28 mouse cellular contexts compared by ENCODE assay signal in genomic region chr14:99586029-99586428, GRCm38 (mm10).
DNase-seq lines count a peak whose midpoint lies in the region; ATAC-seq and TF ChIP-seq lines count a peak whose summit lies in the region.
"Had no signal": no experiment of that assay in that cellular context is flagged by ENCODE, and none has a peak within 500 bp of the region (broad histone marks: within the 10 kb centered on the region; RNA-seq: fewer than 3 reads in every experiment).

No protein-coding gene starts in this region.

- 49% methylated on average over 7 of the region's 7 CpGs for WGBS in liver, adult 2 months
- 67% methylated on average over 7 of the region's 7 CpGs for WGBS in intestine, embryonic 16.5 days
- WGBS in small intestine, adult 2 months: 30% methylated on average over 7 of the region's 7 CpGs
- 69% methylated on average over 7 of the region's 7 CpGs for WGBS in stomach, postnatal 0 days

- H3K79me2 ChIP-seq in liver, adult 2 months (ENCODE audit: control insufficient read depth, insufficient read depth, low read length): no peaks in the 10 kb centered on the region

- peaks cover 18% of the 10 kb centered on the region; the same call in 1 of the 2 replicates for H3K27me3 ChIP-seq in liver, adult 2 months (ENCODE audit: control insufficient read depth, insufficient read depth, low read length)
- no peaks in the 10 kb centered on the region for H3K27me3 ChIP-seq in intestine, embryonic 16.5 days (replicated peaks; ENCODE audit: control insufficient read depth, insufficient read depth, low read length)
- H3K27me3 ChIP-seq in small intestine, adult 2 months (ENCODE audit: control insufficient read depth, insufficient read depth, low read length): no peaks in the 10 kb centered on the region
- H3K27me3 ChIP-seq in stomach, postnatal 0 days (ENCODE audit: control insufficient read depth, insufficient read depth, low read length): no peaks in the 10 kb centered on the region
- H3K27me3 ChIP-seq: CH12.LX; embryonic facial prominence, embryonic 13.5 days; embryonic facial prominence, embryonic 15.5 days; forebrain, embryonic 13.5 days; forebrain, embryonic 15.5 days; Patski had no signal

- no peak for TF ChIP-seq CTCF in liver, adult 2 months (IDR thresholded peaks at IDR 0.05; ENCODE audit: low read depth, low read length)
- TF ChIP-seq CTCF in small intestine, adult 2 months (IDR thresholded peaks at IDR 0.05; ENCODE audit: extremely low read depth, insufficient read length, insufficient replicate concordance, low read depth, low read length): no peak
- TF ChIP-seq CTCF in stomach, postnatal 0 days (IDR thresholded peaks at IDR 0.05; ENCODE audit: low read depth): no peak

- no peaks in the 10 kb centered on the region for H3K36me3 ChIP-seq in liver, adult 2 months (ENCODE audit: control insufficient read depth, insufficient read depth, low read length)
- no peaks in the 10 kb centered on the region for H3K36me3 ChIP-seq in intestine, embryonic 16.5 days (ENCODE audit: control insufficient read depth, insufficient read depth, low read length)
- no peaks in the 10 kb centered on the region for H3K36me3 ChIP-seq in small intestine, adult 2 months (ENCODE audit: control insufficient read depth, insufficient read depth, low read length)
- H3K36me3 ChIP-seq in stomach, postnatal 0 days (ENCODE audit: control insufficient read depth, insufficient read depth, low read length): no peaks in the 10 kb centered on the region
- H3K36me3 ChIP-seq: embryonic facial prominence, embryonic 13.5 days; embryonic facial prominence, embryonic 15.5 days; forebrain, embryonic 15.5 days; G1E had no signal

- H3K9ac ChIP-seq in liver, adult 2 months (ENCODE audit: low read depth, low read length): no peak overlapping the region
- no peak overlapping the region for H3K9ac ChIP-seq in intestine, embryonic 16.5 days (ENCODE audit: low read depth, low read length)
- no peak overlapping the region for H3K9ac ChIP-seq in stomach, postnatal 0 days (ENCODE audit: low read length)
- H3K9ac ChIP-seq: embryonic facial prominence, embryonic 13.5 days; embryonic facial prominence, embryonic 15.5 days; forebrain, embryonic 13.5 days; forebrain, embryonic 15.5 days; forebrain, postnatal 0 days had no signal

- no peak for TF ChIP-seq EP300 in stomach, postnatal 0 days (optimal IDR thresholded peaks at IDR 0.05)

- peaks cover 7% of the 10 kb centered on the region; the same call in 1 of the 2 replicates for H3K4me1 ChIP-seq in liver, adult 2 months (ENCODE audit: control insufficient read depth, insufficient read depth, low read length)
- peaks cover 13% of the 10 kb centered on the region for H3K4me1 ChIP-seq in intestine, embryonic 16.5 days (ENCODE audit: control insufficient read depth, insufficient read depth, low read length)
- H3K4me1 ChIP-seq in small intestine, adult 2 months (ENCODE audit: control insufficient read depth, insufficient read depth, insufficient read length, low read length): peaks cover 24% of the 10 kb centered on the region; the same call in 1 of the 2 replicates
- H3K4me1 ChIP-seq in stomach, postnatal 0 days (replicated peaks; ENCODE audit: control insufficient read depth, insufficient read depth): no peaks in the 10 kb centered on the region; the same call in none of the 2 replicates
- H3K4me1 ChIP-seq: forebrain, embryonic 13.5 days; forebrain, embryonic 15.5 days had no signal

- no peaks in the 10 kb centered on the region for H3K9me3 ChIP-seq in intestine, embryonic 16.5 days (ENCODE audit: control insufficient read depth, low read length)
- no peaks in the 10 kb centered on the region for H3K9me3 ChIP-seq in stomach, postnatal 0 days (ENCODE audit: control insufficient read depth, low read length)
- H3K9me3 ChIP-seq: embryonic facial prominence, embryonic 13.5 days; embryonic facial prominence, embryonic 15.5 days; forebrain, embryonic 13.5 days; forebrain, embryonic 15.5 days had no signal

- TF ChIP-seq POLR2A in liver, adult 2 months (IDR thresholded peaks at IDR 0.05; ENCODE audit: extremely low read depth, insufficient read depth, low read length): no peak
- TF ChIP-seq POLR2A in small intestine, adult 2 months (IDR thresholded peaks at IDR 0.05; ENCODE audit: low read depth, low read length): no peak

- no peak overlapping the region for H3K27ac ChIP-seq in liver, adult 2 months (replicated peaks; ENCODE audit: insufficient read depth, low read depth, low read length)
- peak overlapping the region; percentile 86 for H3K27ac ChIP-seq in intestine, embryonic 16.5 days (ENCODE audit: low read length)
- peak overlapping the region; percentile 91 for H3K27ac ChIP-seq in small intestine, adult 2 months (ENCODE audit: insufficient read depth, low read depth, low read length)
- H3K27ac ChIP-seq in stomach, postnatal 0 days (replicated peaks): peak overlapping the region; percentile 53; the same call in 1 of the 2 replicates
- H3K27ac ChIP-seq: embryonic facial prominence, embryonic 13.5 days; embryonic facial prominence, embryonic 15.5 days; forebrain, embryonic 13.5 days; forebrain, embryonic 15.5 days had no signal

- no peak overlapping the region for H3K4me2 ChIP-seq in intestine, embryonic 16.5 days (ENCODE audit: low read depth, low read length)
- no peak overlapping the region for H3K4me2 ChIP-seq in stomach, postnatal 0 days (replicated peaks; ENCODE audit: low read depth)
- H3K4me2 ChIP-seq: embryonic facial prominence, embryonic 13.5 days; embryonic facial prominence, embryonic 15.5 days; forebrain, embryonic 13.5 days; forebrain, embryonic 15.5 days had no signal

- peak; percentile 66 for DNase-seq in liver, adult 2 months (ENCODE audit: extremely low read depth, low read depth, low spot score)
- DNase-seq in liver: no peak
- DNase-seq in stomach, postnatal 0 days (ENCODE audit: low spot score): no peak
- no peak for DNase-seq in cerebellum, postnatal 4 days (ENCODE audit: low spot score in 2 of 2)
- DNase-seq in cerebellum, postnatal 10 days: no peak
- no peak for DNase-seq in thymus, adult 18-20 months
- DNase-seq: adrenal gland, adult 8-10 months; adrenal gland, postnatal 25 days; B cell, adult 2 months; cerebellum, adult 11 months; cerebellum, adult 18-20 months; cerebellum, adult 8-10 months; cerebellum, adult 9-11 months; cerebellum, postnatal 25 days; embryo, embryonic 11 days; forebrain, postnatal 0 days had no signal

- H3K4me3 ChIP-seq in liver, adult 2 months (ENCODE audit: insufficient read depth, low read depth, low read length): no peak overlapping the region
- no peak overlapping the region for H3K4me3 ChIP-seq in intestine, embryonic 16.5 days (ENCODE audit: low read length)
- no peak overlapping the region for H3K4me3 ChIP-seq in small intestine, adult 2 months (ENCODE audit: low read depth, low read length)
- no peak overlapping the region for H3K4me3 ChIP-seq in stomach, postnatal 0 days (ENCODE audit: low read depth, low read length)
- H3K4me3 ChIP-seq: embryonic facial prominence, embryonic 13.5 days; embryonic facial prominence, embryonic 15.5 days; erythroblast, embryonic 14.5 days; forebrain, embryonic 13.5 days; forebrain, embryonic 15.5 days had no signal

- peak; percentile 39 for ATAC-seq in intestine, embryonic 16.5 days
- no peak for ATAC-seq in stomach, postnatal 0 days (ENCODE audit: low FRiP score, low TSS enrichment)
- ATAC-seq: activated CD4-positive, CD25-positive, alpha-beta regulatory T cell, adult 4 months; CD4-positive, CD25-positive, alpha-beta regulatory T cell, adult 4 months; forebrain, embryonic 13.5 days; forebrain, embryonic 15.5 days; forebrain, postnatal 0 days; Patski had no signal
